Mouse (Mus musculus) cortical plate, adult 2 months (tissue): ENCODE results near the gene Prr13.

Experiments
- CTCF ChIP-seq: fragments of 200-500 bp; IDR thresholded peaks from 2 replicates; pipeline ENCODE4 v1.5.1; 2011; ENCODE audit warnings: mild to moderate bottlenecking, control low read depth, low read length; ENCODE audit not compliant: insufficient read depth; ENCODE audit errors: extremely low read depth
- POLR2A ChIP-seq: fragments of 200-500 bp; IDR thresholded peaks from 2 replicates; pipeline ENCODE4 v1.6.1; 2011; ENCODE audit warnings: mild to moderate bottlenecking, low read length, control low read depth; ENCODE audit not compliant: insufficient read depth; ENCODE audit errors: extremely low read depth

- TF ChIP-seq CTCF = peak; percentile 72
- 0 out of 2 replicates have a peak, but pooled peaks have one; percentile 32 for TF ChIP-seq POLR2A
Measured at GRCm38 (mm10) chr15:102470183-102470604, 11.4 kb downstream of the Prr13 start, which contains the start of gene Pcbp2.
